Mouse (Mus musculus): Measurements from ENCODE around the gene Srgn. TPM values are rescaled to one million over a fixed set of nuclear protein-coding genes. Genes with fewer than 3 reads are reported as not detected.
A peak's percentile ranks its signal among the peaks of the same experiment; 100 is the strongest.

Gene Srgn
- polyA plus RNA-seq (2017; shearing (Covaris generic)): 1,000 to 10,000 TPM; 1,983 to 1,991 TPM

DNA sequence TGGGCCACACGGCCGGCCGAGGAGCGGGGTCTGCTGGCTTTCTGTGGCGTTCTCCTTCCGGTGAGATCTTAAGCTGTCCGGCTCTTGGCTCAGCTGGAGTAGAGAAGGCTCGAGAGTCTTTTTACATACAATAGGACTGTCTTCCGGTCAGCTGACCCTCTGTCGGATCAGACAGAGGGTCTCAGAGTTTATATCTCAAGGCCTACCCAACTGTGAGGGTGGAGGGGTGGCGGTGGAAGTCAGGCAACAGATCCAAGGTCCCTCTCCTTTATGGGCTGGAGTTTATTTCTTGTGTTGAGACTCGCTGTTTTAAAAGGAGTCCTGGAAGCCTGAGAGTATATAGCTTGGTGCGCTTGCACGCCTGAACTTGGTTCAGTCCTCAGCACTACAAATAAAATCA is at the start of gene Srgn:
Gene Srgn, minus strand, starts transcription at position 101 of the 400 bp plus-strand sequence.
- ATAC-seq: no peak

DNA sequence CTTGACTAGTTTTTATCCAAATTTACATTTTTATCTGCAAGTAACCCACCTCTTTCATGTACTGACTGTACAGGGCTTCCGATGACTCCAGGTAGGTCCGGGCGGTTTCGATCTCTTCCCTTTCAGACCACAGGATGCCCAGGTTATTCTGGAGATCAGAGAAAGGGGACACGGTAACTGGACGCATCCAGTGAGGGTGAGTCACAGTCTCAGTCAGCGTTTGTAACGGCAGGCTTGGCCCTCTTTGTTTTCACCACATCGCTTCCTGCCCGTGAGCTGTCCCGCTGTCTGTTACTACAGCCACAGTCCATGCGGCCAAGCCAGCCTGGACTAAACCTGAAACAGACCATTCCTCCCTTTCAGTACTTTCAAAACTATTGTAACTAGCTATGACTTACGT is 47.8 kb upstream of the Srgn start:
- ATAC-seq: no peak

DNA sequence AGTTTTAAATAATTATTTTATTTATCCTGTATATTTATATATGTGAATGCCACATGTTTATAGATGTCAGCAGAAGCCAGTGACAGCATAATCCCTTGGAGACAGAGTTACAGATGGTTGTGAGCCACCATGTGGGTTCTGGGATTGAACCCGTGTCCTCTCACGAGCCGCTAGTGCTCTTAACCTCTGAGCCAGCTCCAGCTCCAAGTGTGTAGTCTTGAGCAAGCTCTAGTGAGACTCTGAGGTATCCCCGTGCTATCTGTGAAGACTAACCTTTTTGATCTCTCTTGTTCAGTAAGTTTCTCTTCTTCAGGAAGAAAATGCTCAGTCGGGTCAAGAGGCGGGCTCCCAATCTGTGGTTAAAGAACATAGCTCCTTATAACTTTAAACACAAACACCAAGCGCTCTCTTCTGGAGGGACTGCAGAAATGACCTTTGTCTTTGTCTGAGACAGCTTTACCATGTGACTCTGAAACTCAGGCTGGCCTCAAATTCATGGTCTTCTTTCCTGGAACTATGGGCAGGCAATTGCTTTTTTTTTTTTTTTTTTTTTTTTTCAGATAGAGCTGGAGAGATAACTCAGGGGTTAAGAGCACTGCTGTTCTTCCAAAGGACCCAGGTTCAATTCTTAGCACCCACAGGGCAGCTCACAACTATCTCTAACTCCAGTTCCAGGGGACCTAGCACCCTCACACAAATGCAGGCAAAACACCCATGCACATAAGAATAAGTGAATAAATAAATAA is 43.0 kb upstream of the Srgn start:
- ATAC-seq: no peak

DNA sequence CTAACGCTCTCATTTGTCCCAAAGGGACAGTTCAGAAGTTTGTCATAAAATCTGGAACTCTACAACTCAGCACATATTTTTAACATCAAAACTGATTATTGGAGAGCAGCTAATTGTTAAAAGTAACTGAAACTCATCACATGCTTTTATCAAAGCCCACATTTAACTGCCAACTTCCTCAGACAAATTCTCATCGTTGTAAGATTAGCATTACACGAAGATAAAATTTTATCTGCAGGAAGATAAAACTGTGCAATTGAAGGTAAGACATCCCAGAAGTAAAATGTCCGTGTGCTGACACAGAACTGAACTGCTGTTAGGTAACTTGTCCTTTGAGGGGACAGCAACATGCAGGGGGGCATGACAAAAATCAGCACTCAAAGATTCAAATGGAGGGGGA is 41.6 kb upstream of the Srgn start:
- no peak for ATAC-seq

DNA sequence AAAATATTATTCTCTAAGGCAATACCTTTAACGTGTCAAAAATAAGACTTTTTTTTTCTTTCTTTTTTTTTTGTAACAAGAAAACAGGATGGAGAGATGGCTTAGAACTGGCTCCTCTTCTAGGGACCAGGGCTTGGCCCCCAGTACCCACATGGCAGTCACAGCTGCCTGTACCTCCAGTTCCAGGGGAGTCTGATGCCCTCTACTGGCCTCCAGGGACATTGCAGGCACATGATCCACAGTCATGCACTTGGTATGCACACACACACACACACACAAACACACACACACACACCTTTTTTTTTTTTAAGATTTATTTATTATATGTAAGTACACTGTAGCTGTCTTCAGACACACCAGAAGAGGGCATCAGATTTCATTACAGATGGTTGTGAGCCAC is 30.5 kb upstream of the Srgn start:
- ATAC-seq: no peak

DNA sequence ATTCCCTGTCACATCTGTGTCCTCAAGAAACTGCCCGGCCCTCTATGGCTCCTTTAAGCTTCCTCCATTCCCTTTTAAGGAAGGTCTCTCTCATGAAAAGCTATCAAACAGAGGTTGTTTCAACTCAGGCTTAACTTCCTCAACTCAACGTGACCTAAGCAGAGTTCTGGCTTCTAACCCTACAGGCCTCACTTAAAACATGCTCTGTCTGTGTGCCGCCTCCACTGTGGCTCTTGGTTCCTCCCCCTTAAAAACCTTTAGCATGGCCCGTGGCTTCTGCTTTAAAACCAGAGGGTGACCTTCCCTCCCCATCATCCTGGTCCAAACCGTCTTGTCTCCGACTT is 29.3 kb upstream of the Srgn start:
- ATAC-seq: no peak

DNA sequence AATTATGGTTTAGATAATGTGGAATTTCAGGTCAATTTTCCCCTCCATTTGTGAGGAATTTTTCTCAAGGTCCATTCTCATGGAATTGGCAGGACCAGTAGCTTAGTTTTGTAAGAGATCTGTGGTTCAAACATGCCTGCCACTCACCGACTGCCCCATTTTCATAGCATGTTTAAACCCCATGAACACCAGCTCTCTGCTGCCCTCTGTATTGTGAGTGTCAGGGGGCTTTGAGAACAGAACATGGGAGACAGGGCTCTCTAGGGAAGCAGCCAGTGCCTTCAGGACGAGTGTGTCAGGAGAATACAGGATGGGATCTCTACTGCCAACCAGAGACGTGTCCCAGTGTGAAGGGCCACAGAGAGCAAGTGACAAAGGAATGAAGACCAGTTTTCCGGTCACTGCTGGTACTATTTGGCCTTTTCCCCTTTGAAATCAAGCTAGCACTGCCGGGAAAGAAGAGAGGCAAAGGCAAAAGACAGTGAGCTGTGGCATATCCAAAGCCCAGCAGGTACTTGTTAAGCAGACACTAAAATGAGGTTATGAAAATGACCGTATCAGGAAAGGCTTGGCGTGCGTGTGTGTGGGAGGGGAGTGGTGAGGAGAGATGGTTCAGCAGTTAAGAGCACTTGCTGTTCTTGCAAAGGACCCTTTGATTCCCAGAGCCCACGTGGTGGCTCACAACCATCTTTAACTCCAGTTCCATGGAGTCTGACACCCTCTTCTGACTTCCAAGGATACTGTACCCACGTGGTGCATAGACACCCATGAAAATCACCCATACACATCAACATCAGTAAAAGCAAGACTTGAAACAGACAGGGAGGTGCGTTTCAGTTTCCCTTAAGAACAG is 28.7 kb upstream of the Srgn start:
- no peak for ATAC-seq

DNA sequence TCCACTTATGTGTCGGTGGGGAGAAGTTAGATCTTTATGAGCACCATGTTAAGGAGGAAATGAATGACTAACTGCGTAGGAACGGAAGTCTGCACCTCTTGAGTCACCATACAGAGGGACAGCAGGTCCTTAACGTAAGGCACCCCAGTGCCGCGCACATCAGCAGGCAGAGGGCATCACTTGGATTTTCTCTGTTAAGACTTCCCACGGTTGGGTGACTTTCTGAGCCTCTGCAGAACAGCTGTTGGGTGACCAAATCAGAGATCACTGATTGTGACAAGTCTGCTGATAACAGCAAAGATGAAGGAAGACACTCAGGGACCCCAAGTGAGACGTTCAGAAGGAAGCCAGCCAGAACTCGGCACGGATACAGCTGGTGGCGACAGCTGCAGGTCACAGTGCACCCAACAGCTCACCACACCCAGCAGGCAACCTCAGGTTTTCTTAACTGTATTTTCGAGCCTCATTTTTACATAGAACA is 26.4 kb upstream of the Srgn start:
- peak; percentile 85 for ATAC-seq

DNA sequence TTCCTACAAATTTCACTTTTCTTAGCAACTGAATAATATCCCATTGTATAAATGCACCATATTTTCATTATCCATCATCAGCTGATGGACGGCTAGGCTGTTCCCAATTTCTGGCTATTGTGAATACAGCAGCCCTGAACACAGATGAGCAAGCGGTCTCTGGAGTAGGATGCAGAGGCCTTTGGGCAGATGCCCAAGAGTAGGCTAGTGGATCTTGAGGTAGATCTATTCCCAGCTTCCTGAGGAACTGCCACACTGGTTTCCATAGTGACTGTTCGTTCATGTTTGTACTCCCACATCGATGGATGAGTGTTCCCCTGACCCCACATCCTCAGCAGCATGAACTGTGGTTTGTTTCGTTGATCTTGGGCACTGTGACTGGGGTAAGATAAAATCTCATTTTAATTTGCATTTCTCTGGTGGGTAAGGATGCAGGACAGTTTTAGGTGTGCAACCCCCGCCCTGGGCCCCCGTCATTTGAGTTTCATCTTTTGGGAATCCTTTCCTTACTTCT is 23.6 kb upstream of the Srgn start:
- no peak for ATAC-seq

DNA sequence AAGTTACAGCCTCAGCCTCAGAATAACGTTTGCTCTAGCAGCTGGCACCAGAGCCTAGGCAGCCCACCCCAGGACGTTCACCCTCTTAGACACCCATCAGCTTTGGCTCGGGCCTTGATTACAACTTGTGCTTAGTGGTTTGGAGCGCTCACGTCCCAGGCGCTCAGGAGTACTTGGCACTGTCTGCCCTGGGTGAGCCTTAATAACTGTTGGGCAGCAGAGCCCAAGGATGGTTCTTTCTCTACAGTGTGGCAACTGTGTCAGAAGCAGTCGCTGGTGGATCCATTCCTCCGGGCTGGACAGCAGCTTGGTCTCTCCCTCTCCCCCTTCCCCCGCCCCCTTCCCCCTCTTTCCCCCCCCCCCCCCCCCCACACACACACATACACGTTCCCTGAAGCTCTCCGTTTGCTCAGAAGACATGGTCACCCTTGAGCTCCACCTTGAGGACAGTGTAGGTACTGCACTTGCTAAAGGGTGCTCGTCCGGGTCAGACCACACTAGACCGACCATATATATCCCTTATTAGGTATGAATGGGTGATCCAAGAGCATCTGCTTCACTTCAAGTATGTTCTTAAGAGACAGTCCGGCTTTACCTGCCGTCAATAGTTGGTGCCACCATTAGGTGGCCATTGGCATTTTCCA is 22.4 kb upstream of the Srgn start:
- peak; percentile 34 for ATAC-seq

DNA sequence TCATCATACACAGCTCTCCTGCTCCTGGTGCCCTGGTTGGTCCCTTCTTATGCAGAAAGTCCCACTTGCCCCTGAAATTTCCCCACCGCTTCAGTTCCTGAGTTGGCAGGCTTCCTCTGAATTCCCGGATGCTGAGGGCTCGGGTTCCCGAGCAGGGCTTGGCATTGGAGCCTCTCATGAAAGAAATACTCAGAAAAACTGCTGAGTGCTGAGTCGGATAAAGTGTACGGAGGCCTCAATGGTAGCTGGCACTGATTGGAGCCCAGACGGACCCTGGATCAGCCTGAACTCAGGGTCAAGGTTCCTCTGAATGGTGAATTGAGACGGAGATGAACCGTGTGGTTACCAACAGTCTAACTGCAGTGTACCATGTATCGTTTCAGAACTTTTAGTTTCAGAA is 19.2 kb upstream of the Srgn start:
- no peak for ATAC-seq

DNA sequence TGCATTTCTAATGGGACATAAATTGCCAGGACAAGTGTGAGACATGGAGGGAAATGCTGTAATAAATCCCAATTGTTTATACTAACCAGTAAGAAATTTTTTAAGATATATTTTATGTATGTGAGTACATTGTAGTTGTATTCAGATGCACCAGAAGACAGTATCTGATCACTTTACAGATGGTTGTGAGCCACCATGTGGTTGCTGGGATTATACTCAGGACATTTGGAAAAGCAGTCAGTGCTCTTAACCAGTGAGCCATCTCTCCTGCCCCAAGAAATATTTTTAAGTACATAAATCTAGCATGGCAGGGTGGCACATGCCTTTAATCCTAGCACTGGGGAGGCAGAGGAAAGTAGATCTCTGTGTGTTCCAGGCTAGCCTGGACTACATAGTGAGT is 18.5 kb upstream of the Srgn start:
- no peak for ATAC-seq

DNA sequence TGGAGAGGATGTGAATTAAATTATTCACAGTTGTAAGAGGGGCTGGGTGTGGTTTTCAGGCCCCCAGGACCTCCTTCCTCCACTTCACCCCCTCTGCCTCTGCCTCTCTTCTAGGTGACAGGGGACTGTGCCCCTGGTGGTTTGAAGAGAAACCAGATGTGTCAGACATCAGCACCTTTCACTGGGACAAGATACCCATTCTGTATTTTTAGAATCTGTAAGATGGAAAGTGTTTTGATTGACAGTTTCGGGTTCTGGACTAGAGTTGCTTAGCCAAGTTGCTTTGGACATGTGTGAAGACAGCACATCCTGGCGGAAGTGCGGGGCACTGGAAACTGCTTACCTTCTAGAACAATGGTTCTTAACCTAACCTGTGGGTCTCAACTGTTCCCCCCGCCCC is 17.1 kb upstream of the Srgn start:
- ATAC-seq: peak; percentile 26

DNA sequence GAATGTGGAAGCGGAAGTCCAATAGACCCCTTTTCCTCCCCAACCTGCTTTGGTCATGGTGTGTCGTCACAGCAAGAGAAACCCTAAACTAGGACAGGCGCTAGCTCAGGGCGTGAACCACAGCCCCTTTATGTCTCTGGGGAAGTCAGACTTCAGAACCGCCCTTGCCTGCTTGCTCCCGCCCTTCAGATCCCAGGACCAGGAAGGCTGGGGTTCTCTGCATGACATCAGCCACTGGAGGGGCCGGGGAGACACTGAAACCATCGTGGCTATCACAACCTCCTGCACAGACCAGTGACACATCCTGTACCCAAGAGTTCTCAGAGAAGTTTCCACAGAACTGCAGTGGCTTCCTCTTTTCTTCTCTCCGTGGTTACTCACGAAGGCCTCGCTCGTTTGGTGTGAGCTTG is 16.2 kb upstream of the Srgn start:
- ATAC-seq: peak; percentile 84

DNA sequence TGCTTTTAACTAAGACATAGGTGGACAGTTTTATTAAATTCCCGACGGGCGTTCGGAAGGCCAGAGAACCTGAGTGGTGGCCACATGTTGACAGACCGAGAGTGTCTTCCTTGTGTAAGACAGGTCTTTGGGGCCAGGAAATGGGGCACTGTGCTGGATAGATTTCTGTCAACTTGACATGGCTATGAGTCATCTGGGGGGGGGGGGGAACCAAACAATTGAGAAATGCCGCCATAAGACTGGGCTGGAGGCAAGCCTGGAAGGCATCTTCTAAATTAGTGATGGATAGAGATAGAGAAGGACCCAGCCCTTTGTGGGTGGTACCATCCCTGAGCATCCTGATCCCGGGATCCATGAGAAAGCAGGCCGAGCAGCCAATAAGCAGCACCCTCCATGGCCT is 15.7 kb upstream of the Srgn start:
- ATAC-seq: no peak

DNA sequence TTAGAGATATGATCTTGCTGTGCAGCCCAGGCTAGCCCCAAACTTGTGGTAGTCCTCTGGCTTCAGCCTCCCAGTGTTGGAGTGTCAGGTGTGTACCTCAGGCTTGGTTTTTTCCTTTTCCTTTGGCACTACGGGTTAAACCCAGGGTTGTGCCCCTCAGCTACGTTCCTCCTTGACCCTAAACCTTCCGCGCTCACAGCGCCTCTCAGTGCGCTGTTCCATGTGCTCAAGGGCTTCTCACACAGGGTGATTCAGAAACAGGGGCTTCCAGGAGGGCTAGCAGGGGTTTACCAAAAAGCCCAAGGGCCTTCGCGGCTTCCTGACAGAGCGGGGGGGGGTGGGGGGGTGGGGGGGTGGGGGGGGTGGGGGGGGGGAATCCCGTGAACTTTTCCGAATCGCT is 15.3 kb upstream of the Srgn start:
- no peak for ATAC-seq

DNA sequence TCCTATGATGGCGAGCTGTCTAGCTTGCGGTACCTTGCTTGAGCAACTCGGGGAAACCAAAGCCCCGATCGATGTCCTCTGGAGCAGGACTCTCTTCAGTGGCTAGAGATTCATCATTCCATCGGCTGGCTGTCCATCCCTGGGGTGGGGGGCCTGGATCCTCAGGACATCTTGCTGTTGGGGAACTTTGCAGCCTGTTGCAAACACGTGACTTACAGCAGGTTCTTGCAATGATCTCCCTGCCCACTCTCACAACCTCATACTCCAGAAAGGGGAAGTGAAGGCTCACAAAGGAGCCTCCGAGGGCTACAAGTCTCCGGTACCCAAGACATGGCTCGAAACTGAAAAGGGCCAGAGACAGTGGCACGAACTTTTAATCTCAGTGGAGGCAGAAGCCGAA is 14.2 kb upstream of the Srgn start:
- ATAC-seq: no peak

DNA sequence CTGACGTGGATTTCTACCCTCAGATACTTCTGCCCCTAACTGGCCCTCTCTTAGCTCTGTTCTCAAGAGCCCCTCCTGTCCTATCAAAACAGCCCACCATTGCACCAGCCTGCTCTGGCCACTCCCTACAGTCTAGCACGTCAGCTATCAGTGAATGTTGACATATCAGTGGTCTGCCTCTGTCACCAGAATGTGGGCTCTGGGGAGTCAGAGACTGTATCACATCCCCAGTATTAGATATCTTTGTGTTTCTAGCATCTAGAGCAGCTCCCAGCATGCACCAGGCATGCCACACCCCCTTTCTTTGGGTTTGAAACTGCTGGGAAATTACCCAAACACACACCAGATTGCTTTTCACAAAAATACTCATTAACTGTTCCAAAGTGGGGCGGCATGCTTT is 13.5 kb upstream of the Srgn start:
- no peak for ATAC-seq

DNA sequence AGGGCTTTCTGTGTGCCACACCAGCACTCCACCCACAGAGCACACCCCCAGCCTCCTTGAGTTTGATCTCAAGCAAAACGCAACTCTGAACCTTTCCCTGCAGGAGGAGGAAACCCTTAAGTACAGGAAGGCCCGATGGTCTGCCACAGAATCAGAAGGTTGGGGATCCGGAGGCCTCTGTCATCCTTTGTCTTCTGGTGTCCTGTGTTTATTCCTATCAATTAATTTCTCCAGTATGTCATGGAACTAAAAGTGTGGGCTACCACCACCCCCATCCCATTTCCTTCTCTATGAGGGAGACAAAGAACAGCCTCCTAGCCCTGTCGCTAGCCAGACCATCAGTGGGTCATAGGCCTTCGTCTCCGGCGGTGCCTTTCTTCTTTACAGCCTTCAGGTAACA is 7.3 kb upstream of the Srgn start:
- ATAC-seq: no peak

DNA sequence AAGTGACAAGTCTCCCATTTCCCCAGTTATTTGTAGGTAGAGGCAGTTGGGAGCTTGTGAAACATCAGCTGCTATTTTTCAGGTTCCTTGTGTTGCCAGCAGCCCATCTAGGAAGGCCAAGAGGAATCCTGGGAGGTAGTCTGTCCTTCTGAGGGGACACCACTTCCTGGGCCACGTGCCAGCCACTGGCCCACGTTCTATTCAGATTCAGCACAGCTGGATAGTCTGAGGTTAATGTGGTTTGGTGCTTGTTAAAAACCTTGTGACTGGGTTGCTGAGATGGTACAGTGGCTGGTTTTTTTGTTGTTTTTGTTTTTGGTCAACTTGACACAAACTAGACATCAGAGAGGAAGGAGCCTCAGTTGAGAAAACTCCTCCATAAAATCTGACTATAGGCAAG is 5.6 kb upstream of the Srgn start:
- ATAC-seq: no peak

DNA sequence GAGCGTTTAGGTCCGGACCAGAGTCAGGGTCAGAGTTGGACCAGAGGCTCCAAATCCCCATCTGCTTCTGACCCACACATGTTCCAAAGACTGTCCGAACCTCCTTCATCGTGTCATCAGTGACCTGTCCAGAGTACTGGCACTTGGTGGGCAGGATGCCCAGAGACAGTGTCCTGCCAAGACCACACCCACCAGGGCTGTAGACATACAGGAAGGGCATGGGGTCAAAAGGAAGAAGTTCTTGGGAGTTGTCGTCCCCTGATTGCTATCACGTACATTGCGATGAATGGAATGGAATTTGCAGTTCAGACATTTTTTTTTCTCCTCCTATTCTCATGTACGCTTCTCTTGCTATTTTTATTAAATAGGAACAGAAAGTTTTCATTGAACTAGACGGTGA is 2.9 kb upstream of the Srgn start:
- ATAC-seq: no peak

DNA sequence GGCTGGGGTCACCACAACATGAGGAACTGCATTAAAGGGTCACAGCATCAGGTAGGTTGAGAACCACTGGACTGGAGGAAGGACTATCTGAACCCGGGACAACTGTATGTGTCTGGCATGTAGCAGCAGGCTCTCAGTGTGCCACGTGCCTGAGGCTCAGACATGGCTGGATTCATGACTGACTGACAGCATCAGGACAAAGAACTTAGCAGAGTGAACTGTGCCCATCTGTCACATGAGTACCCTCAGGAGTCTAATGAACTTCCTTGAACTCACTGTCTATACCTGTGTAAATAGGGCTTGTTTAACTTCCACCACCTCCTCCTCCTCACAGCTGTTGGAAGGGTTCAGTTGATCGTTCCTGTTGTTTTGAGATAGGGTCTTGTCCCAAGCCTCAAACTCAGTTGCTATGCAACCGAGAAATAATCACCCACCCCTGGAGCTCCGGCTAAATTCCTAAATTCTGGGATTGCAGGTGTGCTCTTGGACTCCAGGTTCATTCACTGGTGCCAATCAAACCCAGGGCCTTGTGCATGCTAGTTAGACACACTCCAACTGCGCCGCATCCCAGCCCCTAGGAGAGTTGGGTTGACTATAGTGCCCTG is 4.8 kb downstream of the Srgn start:
- ATAC-seq: no peak

DNA sequence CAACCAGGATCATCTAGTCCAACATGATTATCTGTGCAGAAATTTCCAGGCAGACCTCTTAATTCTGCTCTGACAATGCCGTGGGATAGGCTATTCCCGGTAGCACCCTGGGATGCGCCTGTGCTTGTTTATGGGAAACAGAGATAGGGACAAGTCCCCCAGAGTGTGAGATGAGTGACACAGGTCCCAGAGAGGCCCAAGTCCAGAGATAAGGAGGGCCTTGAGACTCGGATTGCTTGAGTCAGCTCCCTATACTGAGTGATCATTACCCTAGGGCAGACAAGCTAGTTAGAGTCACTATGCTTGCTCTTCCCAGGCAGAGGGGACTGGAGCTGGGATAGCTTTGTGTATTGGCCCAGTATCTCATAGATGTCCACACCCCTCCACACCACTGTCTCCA is 5.5 kb downstream of the Srgn start:
- ATAC-seq: no peak
